Mouse (Mus musculus) 416B (cell line): ENCODE data around the gene Ddx6.

ENCODE experiments used
- DNase-seq: peaks from one replicate; pipeline ENCODE4 v3.0.0; 2011; ENCODE audit warnings: low read depth

The Ddx6 gene

GRCm38 (mm10) chr9:44604779-44605615 is at the start of gene Ddx6:
Gene Ddx6 (plus strand): TSS chr9:44604892.
- peak; percentile 69 for DNase-seq

- no peak for DNase-seq
These were observed 43.1 kb upstream of the Ddx6 start, which contains the start of gene Cxcr5 for GRCm38 (mm10) chr9:44561597-44561996. Gene Cxcr5 (minus strand): TSS chr9:44561877.

GRCm38 (mm10) chr9:44562936-44563335 is 41.8 kb upstream of the Ddx6 start:
- DNase-seq: no peak

- DNase-seq: peak; percentile 83
These were observed 39.3 kb upstream of the Ddx6 start for GRCm38 (mm10) chr9:44565367-44565766.

- DNase-seq: peak; percentile 93
These were observed 37.2 kb upstream of the Ddx6 start for GRCm38 (mm10) chr9:44567338-44568082.

GRCm38 (mm10) chr9:44568083-44568455 is 36.6 kb upstream of the Ddx6 start:
- DNase-seq: no peak

GRCm38 (mm10) chr9:44570939-44571382 is 33.7 kb upstream of the Ddx6 start:
- no peak for DNase-seq

- DNase-seq: no peak
These were observed 31.4 kb upstream of the Ddx6 start for GRCm38 (mm10) chr9:44573306-44573705.

GRCm38 (mm10) chr9:44575095-44575494 is 29.6 kb upstream of the Ddx6 start:
- no peak for DNase-seq

- peak; percentile 18 for DNase-seq
These were observed 28.6 kb upstream of the Ddx6 start for GRCm38 (mm10) chr9:44576046-44576445.

- DNase-seq: peak; percentile 71
These were observed 25.3 kb upstream of the Ddx6 start for GRCm38 (mm10) chr9:44579392-44579791.

- DNase-seq: no peak
These were observed 24.6 kb upstream of the Ddx6 start for GRCm38 (mm10) chr9:44580085-44580484.

GRCm38 (mm10) chr9:44581423-44581822 is 23.3 kb upstream of the Ddx6 start:
- DNase-seq: no peak

- DNase-seq: no peak
These were observed 22.3 kb upstream of the Ddx6 start for GRCm38 (mm10) chr9:44582390-44582789.

- DNase-seq: no peak
These were observed 17.9 kb upstream of the Ddx6 start for GRCm38 (mm10) chr9:44586640-44587261.

- peak; percentile 50 for DNase-seq
These were observed 17.2 kb upstream of the Ddx6 start for GRCm38 (mm10) chr9:44587262-44588160.

GRCm38 (mm10) chr9:44588605-44589004 is 16.1 kb upstream of the Ddx6 start:
- DNase-seq: no peak

GRCm38 (mm10) chr9:44589095-44589494 is 15.6 kb upstream of the Ddx6 start:
- DNase-seq: no peak

- no peak for DNase-seq
These were observed 13.7 kb upstream of the Ddx6 start for GRCm38 (mm10) chr9:44590969-44591368.

GRCm38 (mm10) chr9:44591595-44592188 is 13.0 kb upstream of the Ddx6 start:
- DNase-seq: no peak

- DNase-seq: no peak
These were observed 11.5 kb upstream of the Ddx6 start for GRCm38 (mm10) chr9:44593221-44593620.
